7 mouse cellular contexts compared by ENCODE assay signal in the genomic region with DNA sequence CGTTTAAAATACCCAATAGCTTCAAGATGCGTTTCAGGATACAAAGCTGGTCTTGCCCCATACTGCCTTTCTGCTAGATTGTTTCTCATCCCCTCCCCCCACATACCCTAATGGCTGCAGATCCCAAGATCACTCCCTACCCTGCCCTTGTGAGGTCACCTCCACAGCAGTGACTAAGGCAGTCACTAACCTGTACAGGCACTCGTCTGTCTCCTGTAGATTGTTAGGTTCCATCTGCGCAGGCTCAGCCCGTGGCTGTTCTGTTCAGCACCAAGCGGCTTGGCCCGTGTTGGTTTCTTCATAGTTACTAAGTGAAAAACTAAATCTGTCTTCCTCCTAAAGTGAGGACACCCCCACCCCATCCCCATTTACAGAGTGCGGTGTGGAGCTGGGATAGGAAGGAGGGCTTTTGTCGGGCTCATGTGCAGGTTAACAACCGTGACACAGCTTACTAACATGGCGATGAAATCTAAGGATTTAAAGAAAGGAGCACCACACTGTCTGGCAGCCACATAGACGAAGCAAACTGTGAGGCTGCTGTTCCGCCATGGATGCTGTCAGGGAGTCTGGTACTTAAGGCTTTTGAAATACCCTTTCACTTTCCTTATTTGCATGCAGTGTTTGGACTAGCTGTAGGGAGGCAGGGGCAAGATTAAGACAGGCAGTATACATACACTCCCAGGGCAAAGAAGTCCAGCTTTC.
DNase-seq lines count a peak whose midpoint lies in the region; ATAC-seq and TF ChIP-seq lines count a peak whose summit lies in the region.

No protein-coding gene starts in this region.

- DNase-seq in ZHBTc4 (ENCODE audit: low read depth, low spot score): peak; percentile 70
- DNase-seq in embryo, embryonic 11 days: peak; percentile 37
- peak; percentile 90 for DNase-seq in midbrain, embryonic 11.5 days (ENCODE audit: low spot score, missing footprints)
- DNase-seq in urinary bladder, adult 18-20 months (ENCODE audit: low spot score in 2 of 2): no peak
- DNase-seq in thymus, adult 2 months: no peak
- no peak for DNase-seq in right cerebral cortex, postnatal 36 days (ENCODE audit: low spot score in 2 of 2)

- H3K27ac ChIP-seq in hindbrain, embryonic 16.5 days (ENCODE audit: low read depth, low read length): peak overlapping the region; percentile 13; the same call in 1 of the 2 replicates
- H3K27ac ChIP-seq in midbrain, embryonic 11.5 days (ENCODE audit: low read depth, low read length): peak overlapping the region; percentile 8; the same call in 1 of the 2 replicates
- H3K27ac ChIP-seq in thymus, adult 2 months (ENCODE audit: control insufficient read depth, insufficient read depth, low read length): no peak overlapping the region

- H3K4me1 ChIP-seq in hindbrain, embryonic 16.5 days (ENCODE audit: control insufficient read depth, insufficient read depth, low read depth, low read length): peaks cover 19% of the 10 kb centered on the region
- peaks cover 27% of the 10 kb centered on the region; the same call in 1 of the 2 replicates for H3K4me1 ChIP-seq in midbrain, embryonic 11.5 days (ENCODE audit: control insufficient read depth, insufficient read depth, low read length)
- H3K4me1 ChIP-seq in thymus, adult 2 months (replicated peaks; ENCODE audit: control insufficient read depth, insufficient read depth, low read length): no peaks in the 10 kb centered on the region

- peak; percentile 79 for ATAC-seq in hindbrain, embryonic 16.5 days
- ATAC-seq in midbrain, embryonic 11.5 days (ENCODE audit: low FRiP score): peak; percentile 89

- 25% methylated on average over 13 of the region's 13 CpGs for WGBS in hindbrain, embryonic 16.5 days
- WGBS in midbrain, embryonic 11.5 days: 22% methylated on average over 13 of the region's 13 CpGs
- 64% methylated on average over 13 of the region's 13 CpGs for WGBS in thymus, adult 2 months

- H3K4me3 ChIP-seq in hindbrain, embryonic 16.5 days (ENCODE audit: low read length): no peak overlapping the region
- no peak overlapping the region for H3K4me3 ChIP-seq in midbrain, embryonic 11.5 days (ENCODE audit: low read depth, low read length)
- no peak overlapping the region for H3K4me3 ChIP-seq in thymus, adult 2 months (ENCODE audit: control insufficient read depth, insufficient read depth, low read length)

- H3K36me3 ChIP-seq in hindbrain, embryonic 16.5 days (ENCODE audit: control insufficient read depth, insufficient read depth, low read length): no peaks in the 10 kb centered on the region
- H3K36me3 ChIP-seq in midbrain, embryonic 11.5 days (ENCODE audit: control insufficient read depth, insufficient read depth, low read length): no peaks in the 10 kb centered on the region
- H3K36me3 ChIP-seq in thymus, adult 2 months (ENCODE audit: control insufficient read depth, insufficient read depth, low read length): no peaks in the 10 kb centered on the region

- no peak for TF ChIP-seq POLR2A in thymus, adult 2 months (IDR thresholded peaks at IDR 0.05; ENCODE audit: control insufficient read depth, extremely low read depth, insufficient read depth, low read length, poor library complexity)

- H3K27me3 ChIP-seq in hindbrain, embryonic 16.5 days (replicated peaks; ENCODE audit: control insufficient read depth, insufficient read depth, low read length): no peaks in the 10 kb centered on the region; the same call in 1 of the 2 replicates
- peaks cover 2% of the 10 kb centered on the region; the same call in 1 of the 2 replicates for H3K27me3 ChIP-seq in midbrain, embryonic 11.5 days (ENCODE audit: control insufficient read depth, insufficient read depth, low read length)
- no peaks in the 10 kb centered on the region; the same call in 1 of the 2 replicates for H3K27me3 ChIP-seq in thymus, adult 2 months (ENCODE audit: control insufficient read depth, insufficient read depth, low read length)

- no peak for TF ChIP-seq CTCF in thymus, adult 2 months (IDR thresholded peaks at IDR 0.05; ENCODE audit: borderline replicate concordance, control insufficient read depth, extremely low read depth, insufficient read depth, low read length, poor library complexity)

- peak overlapping the region; percentile 37 for H3K4me2 ChIP-seq in hindbrain, embryonic 16.5 days (ENCODE audit: low read length)
- peak overlapping the region; percentile 27 for H3K4me2 ChIP-seq in midbrain, embryonic 11.5 days

- no peak overlapping the region; the same call in 1 of the 2 replicates for H3K9ac ChIP-seq in hindbrain, embryonic 16.5 days (ENCODE audit: low read depth, low read length)
- H3K9ac ChIP-seq in midbrain, embryonic 11.5 days (ENCODE audit: low read length): no peak overlapping the region

- no peaks in the 10 kb centered on the region for H3K9me3 ChIP-seq in hindbrain, embryonic 16.5 days (ENCODE audit: control insufficient read depth, low read length)
- H3K9me3 ChIP-seq in midbrain, embryonic 11.5 days (ENCODE audit: control insufficient read depth, low read length): 0 out of 2 replicates have a peak, but pooled peaks cover 4% of the 10 kb centered on the region

Comparison
In these comparisons a context has a peak if more than half of its experiments do, and no peak if none do; other contexts are left out.
1. DNase-seq: peak in ZHBTc4 (single experiment), embryo, embryonic 11 days (single experiment) and midbrain, embryonic 11.5 days (single experiment); none in urinary bladder, adult 18-20 months (0 of 2), thymus, adult 2 months (single experiment) and right cerebral cortex, postnatal 36 days (0 of 2).